Mouse (Mus musculus) E14TG2a.4 (cell line): ENCODE results near the gene Nacc1.

Source experiments
- CTCF ChIP-seq: conservative IDR thresholded peaks from 2 replicates; pipeline ENCODE4 v1.5.1; 2014; ENCODE audit warnings: low read length
- NANOG ChIP-seq: IDR thresholded peaks from 2 replicates; pipeline ENCODE4 v1.6.1; 2014; ENCODE audit warnings: borderline replicate concordance, low read length, mixed read lengths
- POU5F1 ChIP-seq: IDR thresholded peaks from 2 replicates; pipeline ENCODE4 v1.6.1; 2014; ENCODE audit warnings: low read length, borderline replicate concordance

DNA sequence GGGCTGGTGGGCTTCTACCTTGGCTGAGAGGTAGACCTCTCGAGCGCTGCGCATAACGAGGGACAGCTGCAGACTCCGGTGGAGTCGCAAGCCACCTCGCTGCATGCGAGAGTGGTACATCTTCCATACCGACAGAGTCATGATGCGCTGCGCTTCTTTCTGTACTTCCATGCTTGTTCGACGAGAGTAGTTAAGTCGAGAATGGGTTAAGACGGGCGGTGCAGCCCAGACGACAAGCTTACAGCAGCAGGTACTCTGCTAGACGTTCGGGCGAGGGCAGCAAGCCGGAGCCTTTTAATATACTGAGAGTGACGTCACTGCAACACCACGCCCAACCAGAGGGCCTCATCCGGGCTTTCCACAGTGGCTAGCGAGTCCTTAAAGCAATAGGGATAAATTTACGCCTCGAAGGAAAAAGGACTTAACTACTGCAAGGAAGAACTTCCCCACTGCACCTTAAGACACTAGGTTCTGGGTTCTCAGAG lies 25.0 kb downstream of the Nacc1 start, which contains the start of gene Ier2:
- TF ChIP-seq CTCF (no peak), NANOG (no peak), POU5F1 (no peak)
